ENCODE assay signal across 15 mouse cellular contexts in the genomic region with DNA sequence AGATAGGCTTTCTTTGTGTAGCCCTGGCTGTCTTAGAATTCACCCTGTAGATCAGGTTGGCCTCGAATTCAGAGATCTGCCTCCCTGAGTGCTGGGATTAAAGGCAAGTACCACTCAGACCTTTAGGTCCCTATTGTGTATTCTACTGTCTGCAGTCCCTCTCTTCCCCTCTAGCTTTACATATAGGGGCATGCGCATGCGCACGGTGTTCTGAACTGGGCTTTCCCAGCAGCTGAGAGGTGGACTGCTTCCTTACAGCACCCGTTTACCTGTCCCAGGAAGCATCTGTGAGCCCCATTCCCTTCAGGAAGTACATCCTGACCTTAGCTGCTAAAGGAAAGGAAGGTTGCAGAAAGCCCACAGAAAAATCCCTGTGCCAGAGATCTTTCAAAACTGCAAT.
DNase-seq lines count a peak whose midpoint lies in the region; ATAC-seq lines count a peak whose summit lies in the region.
"Had no signal": no experiment of that assay in that cellular context is flagged by ENCODE, and none has a peak within 500 bp of the region (broad histone marks: within the 10 kb centered on the region; RNA-seq: fewer than 3 reads in every experiment).

No protein-coding gene starts in this region.

- H3K27me3 ChIP-seq in liver, embryonic 13.5 days: peaks cover 36% of the 10 kb centered on the region
- H3K27me3 ChIP-seq in embryonic facial prominence, embryonic 10.5 days (replicated peaks; ENCODE audit: low read depth, poor library complexity, severe bottlenecking): peaks cover 49% of the 10 kb centered on the region
- H3K27me3 ChIP-seq in stomach, embryonic 14.5 days (ENCODE audit: control insufficient read depth, insufficient read depth, low read length): 0 out of 2 replicates have a peak, but pooled peaks cover 7% of the 10 kb centered on the region
- peaks cover 4% of the 10 kb centered on the region for H3K27me3 ChIP-seq in kidney, embryonic 14.5 days (ENCODE audit: control insufficient read depth, insufficient read depth, low read length)

- peak; percentile 19 for DNase-seq in cerebellum, adult 11-12 months
- DNase-seq in cerebellum, adult 11 months: no peak
- DNase-seq in liver, embryonic 13.5 days: no peak
- DNase-seq in liver: no peak
- DNase-seq in embryonic facial prominence, embryonic 10.5 days (ENCODE audit: low spot score): peak; percentile 21
- no peak for DNase-seq in frontal cortex, adult 2 months (ENCODE audit: extremely low spot score in 1 of 2, low spot score in 1 of 2)
- DNase-seq: adrenal gland, postnatal 25 days; gastrocnemius, postnatal 36 days; kidney, postnatal 14 days had no signal

- H3K9ac ChIP-seq in liver, embryonic 13.5 days: no peak overlapping the region
- H3K9ac ChIP-seq in stomach, embryonic 14.5 days (replicated peaks; ENCODE audit: low read depth, low read length): no peak overlapping the region
- H3K9ac ChIP-seq in kidney, embryonic 14.5 days (ENCODE audit: low read depth, low read length): no peak overlapping the region
- H3K9ac ChIP-seq: stomach, embryonic 15.5 days had no signal

- H3K4me1 ChIP-seq in liver, embryonic 13.5 days (replicated peaks): peaks cover 36% of the 10 kb centered on the region
- H3K4me1 ChIP-seq in embryonic facial prominence, embryonic 10.5 days: peaks cover 22% of the 10 kb centered on the region
- peaks cover 7% of the 10 kb centered on the region; the same call in 1 of the 2 replicates for H3K4me1 ChIP-seq in stomach, embryonic 14.5 days (ENCODE audit: control insufficient read depth, insufficient read depth, low read length)
- 0 out of 2 replicates have a peak, but pooled peaks cover 3% of the 10 kb centered on the region for H3K4me1 ChIP-seq in kidney, embryonic 14.5 days (ENCODE audit: control insufficient read depth, insufficient read depth, low read length)

- 59% methylated on average over 5 of the region's 5 CpGs for WGBS in liver, embryonic 13.5 days (ENCODE audit: insufficient replicate concordance)
- WGBS in embryonic facial prominence, embryonic 10.5 days: 76% methylated on average over 5 of the region's 5 CpGs
- 64% methylated on average over 5 of the region's 5 CpGs for WGBS in stomach, embryonic 14.5 days
- WGBS in kidney, embryonic 14.5 days: 79% methylated on average over 5 of the region's 5 CpGs

- no peaks in the 10 kb centered on the region for H3K9me3 ChIP-seq in liver, embryonic 13.5 days (replicated peaks)
- no peaks in the 10 kb centered on the region for H3K9me3 ChIP-seq in embryonic facial prominence, embryonic 10.5 days
- no peaks in the 10 kb centered on the region for H3K9me3 ChIP-seq in stomach, embryonic 14.5 days (ENCODE audit: control insufficient read depth, low read depth, low read length)
- H3K9me3 ChIP-seq in kidney, embryonic 14.5 days (ENCODE audit: control insufficient read depth, low read length): no peaks in the 10 kb centered on the region
- H3K9me3 ChIP-seq: liver, embryonic 15.5 days; stomach, embryonic 15.5 days had no signal

- no peak for ATAC-seq in liver, embryonic 13.5 days (ENCODE audit: low read depth)
- no peak for ATAC-seq in stomach, embryonic 14.5 days (ENCODE audit: insufficient number of reproducible peaks, insufficient read depth, low FRiP score, low read depth)
- ATAC-seq in kidney, embryonic 14.5 days (ENCODE audit: low FRiP score, low TSS enrichment): no peak
- ATAC-seq: inflammation-experienced regulatory T-cells, adult 6 months; midbrain, embryonic 16.5 days had no signal

- no peak overlapping the region for H3K4me3 ChIP-seq in liver, embryonic 13.5 days (replicated peaks)
- H3K4me3 ChIP-seq in embryonic facial prominence, embryonic 10.5 days: no peak overlapping the region
- no peak overlapping the region for H3K4me3 ChIP-seq in stomach, embryonic 14.5 days (ENCODE audit: low read depth, low read length)
- H3K4me3 ChIP-seq in kidney, embryonic 14.5 days (ENCODE audit: low read length): no peak overlapping the region

- 0 out of 2 replicates have a peak overlapping the region, but pooled peaks have one; percentile 71 for H3K4me2 ChIP-seq in liver, embryonic 13.5 days
- H3K4me2 ChIP-seq in stomach, embryonic 14.5 days (replicated peaks; ENCODE audit: low read depth, low read length): no peak overlapping the region
- H3K4me2 ChIP-seq in kidney, embryonic 14.5 days (replicated peaks; ENCODE audit: low read depth, low read length): no peak overlapping the region

- H3K36me3 ChIP-seq in liver, embryonic 13.5 days: no peaks in the 10 kb centered on the region
- H3K36me3 ChIP-seq in embryonic facial prominence, embryonic 10.5 days (replicated peaks): no peaks in the 10 kb centered on the region
- no peaks in the 10 kb centered on the region for H3K36me3 ChIP-seq in stomach, embryonic 14.5 days (ENCODE audit: control insufficient read depth, insufficient read depth, low read length)
- no peaks in the 10 kb centered on the region for H3K36me3 ChIP-seq in kidney, embryonic 14.5 days (ENCODE audit: control insufficient read depth, insufficient read depth, low read length)
- H3K36me3 ChIP-seq: liver, embryonic 15.5 days; stomach, embryonic 15.5 days had no signal

- no peak overlapping the region for H3K27ac ChIP-seq in liver, embryonic 13.5 days
- H3K27ac ChIP-seq in embryonic facial prominence, embryonic 10.5 days (replicated peaks): no peak overlapping the region; the same call in 1 of the 2 replicates
- peak overlapping the region; percentile 23; the same call in 1 of the 2 replicates for H3K27ac ChIP-seq in stomach, embryonic 14.5 days (ENCODE audit: low read length)
- H3K27ac ChIP-seq in kidney, embryonic 14.5 days (ENCODE audit: low read depth, low read length): no peak overlapping the region

Comparison
In these comparisons a context has a peak if more than half of its experiments do, and no peak if none do; other contexts are left out.
1. DNase-seq: peak in cerebellum, adult 11-12 months (single experiment) and embryonic facial prominence, embryonic 10.5 days (single experiment); none in cerebellum, adult 11 months (single experiment), liver, embryonic 13.5 days (single experiment), liver (single experiment) and frontal cortex, adult 2 months (0 of 2).